Mouse (Mus musculus): ENCODE data around the gene Ddx31. TPM values are rescaled to one million over a fixed set of nuclear protein-coding genes. Genes with fewer than 3 reads are reported as not detected.
A peak's percentile ranks its signal among the peaks of the same experiment; 100 is the strongest.

The Ddx31 gene
- total RNA-seq, 1 experiment from 2014 or later, result 7.7 TPM

DNA sequence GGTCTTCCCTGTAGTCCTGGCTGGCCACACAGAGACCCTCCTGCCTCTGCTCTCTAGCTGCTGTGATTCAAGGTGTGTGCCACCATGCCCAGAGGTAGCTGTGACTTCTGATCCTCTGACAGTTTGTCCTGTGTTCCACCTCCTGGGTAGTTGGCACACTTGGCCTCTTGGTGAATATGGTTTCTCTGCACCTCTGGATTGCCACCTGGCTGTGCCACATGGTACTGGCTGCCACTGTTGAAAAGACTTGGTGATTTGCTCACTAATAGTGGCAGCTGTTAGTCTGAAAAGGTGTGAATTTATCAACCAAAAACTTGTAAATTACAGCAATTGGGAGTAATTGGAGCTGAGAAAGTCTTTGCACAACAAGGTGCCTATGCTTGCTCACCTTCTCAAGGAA lies 23.7 kb downstream of the Ddx31 start:
- DNase-seq, result no peak

DNA sequence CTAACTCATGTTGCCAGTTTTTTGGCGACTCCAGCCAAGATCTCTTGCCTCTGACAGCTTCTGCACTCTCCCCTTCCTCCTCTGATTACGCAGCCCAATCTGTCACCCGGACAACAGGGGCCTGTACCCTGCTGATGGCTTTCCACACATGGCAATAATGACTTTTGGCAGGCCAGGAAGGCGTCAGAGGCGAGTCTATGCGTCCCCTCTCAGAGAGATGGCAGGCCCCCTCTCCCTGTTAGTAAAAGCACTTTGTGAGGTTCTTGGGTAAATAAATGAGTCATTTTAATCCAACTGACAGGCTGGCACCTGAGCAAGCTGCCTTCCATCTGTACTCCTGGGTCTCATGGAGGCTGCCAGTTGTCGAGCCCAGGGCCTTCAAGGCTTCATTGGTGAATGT lies 27.3 kb downstream of the Ddx31 start:
- no peak for DNase-seq

DNA sequence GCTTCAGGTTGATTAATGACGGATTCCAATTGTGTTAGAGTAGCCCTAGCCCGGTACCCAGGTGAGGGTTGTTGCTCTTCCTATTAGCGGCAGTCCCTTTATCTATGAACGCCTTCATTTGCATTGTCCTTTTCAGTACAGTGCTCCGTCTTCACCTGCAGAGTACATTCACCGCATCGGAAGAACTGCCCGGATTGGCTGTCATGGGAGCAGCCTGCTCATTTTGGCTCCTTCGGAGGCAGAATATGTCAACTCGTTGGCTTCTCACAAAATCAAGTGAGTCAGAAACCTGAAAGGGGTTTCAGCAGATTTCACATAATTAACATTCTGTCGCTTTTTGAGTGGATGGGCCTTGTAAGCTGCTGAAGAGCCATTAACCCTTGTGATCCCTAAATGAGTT lies 35.3 kb downstream of the Ddx31 start:
- no peak for DNase-seq

DNA sequence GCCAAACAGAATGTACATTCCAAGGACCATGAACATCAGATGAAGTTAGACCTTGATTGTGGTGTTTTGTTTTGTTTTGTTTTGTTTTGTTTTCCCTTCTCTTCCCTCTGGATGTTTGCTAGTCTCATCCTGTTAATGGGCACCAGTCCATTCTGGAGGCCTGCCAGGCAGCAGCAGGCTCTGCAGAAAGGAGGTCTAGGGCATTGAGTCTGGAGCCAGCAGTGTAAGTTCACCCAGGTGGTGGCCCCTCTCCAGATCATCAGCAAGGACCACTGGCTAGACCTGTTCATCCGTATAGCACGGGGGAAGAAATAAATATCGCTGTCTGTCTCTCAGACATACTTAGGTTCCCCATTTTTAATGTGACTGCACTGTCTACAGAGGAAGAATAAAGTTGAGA lies 41.1 kb downstream of the Ddx31 start:
- peak; percentile 17 for DNase-seq

DNA sequence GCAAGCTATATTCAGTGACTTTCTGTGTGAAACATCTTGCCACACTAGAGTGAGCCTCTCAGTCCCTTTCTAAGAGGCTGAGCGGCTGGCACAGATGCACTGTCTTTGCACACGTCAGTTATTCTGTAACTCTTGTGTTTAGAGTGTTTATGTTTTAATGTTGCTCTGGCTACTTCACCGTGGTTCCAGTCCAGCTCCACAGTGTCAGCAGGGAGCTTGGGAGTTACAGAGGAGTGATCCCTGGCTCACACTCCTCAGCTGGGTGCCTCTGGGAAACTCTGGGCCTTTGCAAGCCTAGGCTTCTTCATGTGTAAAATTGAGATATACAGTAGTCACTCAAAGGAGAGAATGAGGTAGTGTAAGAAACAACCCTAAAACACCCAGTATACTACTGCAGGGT lies 41.8 kb downstream of the Ddx31 start:
- no peak for DNase-seq

DNA sequence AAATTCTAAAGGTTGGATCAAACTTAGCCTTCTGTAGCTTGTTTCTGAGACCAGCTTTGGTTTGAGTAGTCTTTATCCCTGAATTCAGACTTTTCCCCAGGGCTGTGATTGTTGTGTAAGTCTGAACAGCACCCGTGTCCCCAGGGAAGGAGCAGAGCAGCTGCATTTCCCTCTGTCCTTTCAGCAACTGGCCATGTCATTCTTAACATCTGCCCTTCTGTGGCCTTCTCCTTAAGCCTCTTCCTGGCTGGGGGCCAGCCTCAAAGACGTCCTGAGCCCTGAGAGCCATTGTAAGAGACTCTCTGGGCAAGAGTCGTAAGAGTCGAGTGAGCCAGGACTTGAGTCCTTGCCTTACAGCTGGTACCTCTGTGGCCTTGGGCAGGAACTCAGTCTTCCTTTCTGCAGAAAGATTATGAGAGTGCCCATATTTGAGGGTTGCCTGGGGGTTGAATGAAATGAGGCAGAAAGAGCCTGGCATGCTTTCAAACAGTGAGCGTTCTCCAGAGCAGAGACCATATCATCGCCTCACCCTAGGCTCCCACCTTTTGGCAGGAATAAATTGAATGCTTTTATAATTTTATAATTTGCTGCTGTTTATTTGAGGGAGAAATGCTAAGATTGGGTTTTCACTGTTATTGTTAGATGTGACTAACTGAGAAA lies 42.8 kb downstream of the Ddx31 start:
- DNase-seq, result peak; percentile 14

DNA sequence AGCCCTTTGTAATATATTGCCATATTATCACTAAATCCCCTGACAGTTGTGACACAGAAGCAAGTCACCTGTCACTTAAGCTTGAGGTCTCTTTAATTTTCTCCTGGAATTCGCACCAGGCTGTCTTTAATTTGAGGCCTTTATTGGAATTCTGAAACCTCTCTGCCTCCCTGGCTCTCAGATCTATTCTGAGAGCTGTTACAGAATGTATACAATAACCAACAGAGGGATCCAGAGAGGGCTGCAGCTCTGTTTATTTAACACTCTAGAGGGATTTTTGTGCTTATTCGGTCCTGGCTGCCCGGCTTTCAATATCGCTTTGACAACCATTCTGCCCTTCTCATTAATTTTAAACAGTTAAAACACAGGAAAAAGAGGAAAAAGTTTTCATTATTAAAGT lies 44.7 kb downstream of the Ddx31 start:
- DNase-seq, result no peak

DNA sequence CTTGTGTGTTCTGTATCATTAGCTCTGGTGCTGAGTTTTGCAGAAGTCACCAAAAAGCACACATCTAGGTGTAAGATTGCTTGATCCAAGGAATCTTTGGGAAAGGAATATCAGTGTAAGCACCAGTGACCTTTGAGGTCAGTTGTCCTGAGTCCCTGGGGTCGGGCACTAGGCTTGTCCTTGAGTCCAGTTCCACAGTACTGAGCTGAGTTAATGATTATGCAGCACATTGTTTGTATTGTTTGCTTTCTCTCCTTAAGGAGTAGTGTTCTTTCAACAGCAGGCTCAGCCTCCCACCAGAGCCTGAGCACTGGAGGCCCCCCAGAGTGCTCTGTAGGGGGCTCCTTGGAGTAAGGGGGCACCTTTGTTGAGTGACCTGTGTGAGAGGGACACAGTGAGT lies 52.6 kb downstream of the Ddx31 start:
- DNase-seq, result no peak

DNA sequence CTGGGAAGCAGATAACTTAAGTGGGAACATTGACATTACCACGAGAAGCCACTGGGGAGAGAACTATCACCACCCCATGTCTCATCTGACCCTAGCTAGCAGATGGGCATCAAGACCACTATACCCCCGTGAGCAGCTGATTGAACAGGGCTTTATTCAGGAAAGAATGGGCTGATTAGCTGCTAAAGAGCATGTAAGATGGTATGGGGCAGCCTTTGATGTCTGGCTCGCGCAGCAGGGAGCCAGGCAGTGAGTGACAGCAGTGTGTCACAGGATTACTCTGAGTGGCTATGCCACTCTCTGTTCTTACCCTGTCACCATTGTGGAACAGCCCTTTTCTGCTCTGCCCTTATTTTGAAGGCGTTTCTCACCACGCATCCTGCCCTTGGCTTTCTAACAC lies 53.3 kb downstream of the Ddx31 start:
- no peak for DNase-seq

DNA sequence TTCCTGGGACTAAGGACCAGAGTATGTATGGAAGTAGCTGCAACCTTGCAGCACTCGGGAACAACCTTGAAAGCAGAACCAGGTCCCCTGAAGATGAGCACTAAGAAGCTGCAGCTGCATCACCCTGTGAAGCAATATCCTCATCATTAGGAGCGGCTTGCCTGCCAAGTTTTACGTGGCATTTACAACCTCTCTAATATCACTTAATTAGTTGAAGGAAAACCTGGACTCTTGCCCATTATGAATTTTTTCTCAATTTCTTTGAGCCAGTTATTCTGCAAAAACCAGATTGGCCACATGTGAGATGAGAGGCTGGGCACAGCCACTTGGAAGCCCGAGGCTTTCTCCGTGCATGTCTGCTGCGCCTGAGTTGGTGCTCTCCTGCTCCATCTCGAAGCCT lies 55.7 kb downstream of the Ddx31 start:
- DNase-seq, result no peak

DNA sequence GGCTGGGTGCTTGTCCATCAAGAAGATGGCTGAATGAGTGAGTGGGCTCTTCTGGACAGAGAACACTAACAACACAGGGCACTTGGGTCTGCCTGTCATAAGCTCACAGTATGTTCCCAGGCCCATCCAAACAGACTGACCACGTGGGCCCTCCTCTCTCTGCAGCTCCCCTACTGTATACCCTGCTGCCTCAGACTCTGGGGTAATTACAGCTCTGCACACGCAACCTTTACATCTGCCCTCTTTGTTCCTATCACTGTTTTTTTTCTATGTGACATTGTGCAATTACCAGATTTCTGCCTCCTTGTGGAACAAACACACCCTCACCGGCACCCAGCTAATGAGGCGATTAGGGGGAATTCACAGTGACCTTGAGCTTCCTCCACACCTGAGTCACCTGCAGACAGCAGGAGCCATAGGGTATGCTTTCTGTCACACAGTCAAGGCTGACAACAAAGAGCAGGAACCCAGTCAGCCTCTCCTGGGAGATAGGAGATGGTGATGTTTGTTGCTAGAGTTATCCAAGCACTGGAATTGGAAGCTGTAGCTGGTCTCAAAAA lies 57.2 kb downstream of the Ddx31 start:
- DNase-seq, result no peak

DNA sequence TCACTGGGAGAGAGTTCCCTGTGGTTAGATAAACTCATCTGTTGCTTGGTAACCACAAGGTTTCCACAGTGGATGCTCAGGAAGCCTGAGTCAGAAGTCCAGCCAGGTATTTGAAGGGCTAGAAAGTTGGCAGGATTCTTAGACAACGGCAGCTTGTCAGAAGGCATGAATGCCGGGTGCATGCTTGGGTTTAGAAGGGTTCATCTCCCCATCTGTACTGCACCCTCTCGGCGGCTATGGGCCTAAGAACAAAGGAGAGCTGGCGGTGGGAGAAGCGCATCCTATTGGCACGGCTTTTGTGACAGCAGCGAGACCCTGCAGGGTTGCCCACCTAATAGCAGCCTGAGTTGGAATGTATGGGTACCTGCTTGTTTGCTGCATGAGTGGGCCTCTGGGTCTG lies 62.1 kb downstream of the Ddx31 start:
- no peak for DNase-seq

DNA sequence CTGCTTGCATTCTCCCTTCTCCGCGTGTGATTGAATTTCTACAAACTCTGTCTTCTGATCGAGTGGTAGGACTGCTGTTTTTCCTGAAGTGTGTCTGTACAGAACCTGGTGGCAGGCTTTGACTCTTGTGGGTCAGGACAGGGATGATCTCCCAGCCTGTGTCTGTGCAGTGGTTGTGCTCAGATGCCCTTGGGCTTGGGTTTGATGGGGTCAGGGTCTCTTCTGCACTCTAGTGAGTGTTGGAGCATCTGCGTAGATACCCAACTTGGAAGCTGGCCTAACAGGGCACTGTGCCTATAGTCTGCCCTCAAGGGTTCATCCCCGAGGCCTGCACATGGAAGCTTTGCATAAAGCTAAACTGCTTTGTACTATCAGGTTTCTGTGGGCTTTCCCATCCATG lies 63.7 kb downstream of the Ddx31 start:
- peak; percentile 26 for DNase-seq

DNA sequence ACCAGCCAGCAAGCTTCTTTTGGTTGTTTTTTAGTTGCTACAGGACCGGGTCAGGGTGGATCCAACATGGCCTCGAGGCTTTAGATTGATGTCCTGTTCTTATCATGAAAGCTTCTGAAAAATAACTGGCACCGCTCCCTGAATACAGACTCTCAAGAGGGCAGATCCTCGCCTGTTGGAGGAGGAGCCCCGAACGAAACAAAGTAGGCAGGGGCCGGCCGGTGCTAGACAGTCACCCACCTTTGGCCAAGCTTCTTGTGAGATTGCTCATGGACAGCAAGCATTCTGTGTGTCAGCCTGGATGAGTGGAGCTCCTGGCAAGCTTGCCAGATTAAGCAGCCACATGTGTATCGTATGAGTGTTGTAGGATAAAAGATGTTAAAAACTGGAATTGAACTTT lies 64.6 kb downstream of the Ddx31 start:
- peak; percentile 75 for DNase-seq

DNA sequence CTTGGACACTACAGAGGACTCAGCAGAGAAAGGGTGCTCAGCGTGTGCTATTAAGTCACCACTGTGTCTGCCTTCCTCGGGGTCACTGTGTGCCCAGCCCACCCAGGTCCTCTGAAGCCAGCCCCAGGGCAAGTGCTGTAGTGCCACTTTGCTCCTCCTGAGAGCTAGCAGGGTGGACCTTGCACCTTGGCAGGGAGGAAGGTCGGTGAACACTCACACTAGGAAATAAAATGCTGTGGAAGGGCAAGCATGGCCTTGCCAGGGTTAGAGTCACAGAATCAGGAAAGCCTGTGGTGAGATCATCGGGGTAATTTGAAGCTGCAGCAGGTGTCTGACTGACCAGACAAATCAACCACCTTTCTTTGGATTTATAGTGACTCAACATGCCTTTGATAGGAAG lies 65.4 kb downstream of the Ddx31 start:
- DNase-seq, result peak; percentile 67

DNA sequence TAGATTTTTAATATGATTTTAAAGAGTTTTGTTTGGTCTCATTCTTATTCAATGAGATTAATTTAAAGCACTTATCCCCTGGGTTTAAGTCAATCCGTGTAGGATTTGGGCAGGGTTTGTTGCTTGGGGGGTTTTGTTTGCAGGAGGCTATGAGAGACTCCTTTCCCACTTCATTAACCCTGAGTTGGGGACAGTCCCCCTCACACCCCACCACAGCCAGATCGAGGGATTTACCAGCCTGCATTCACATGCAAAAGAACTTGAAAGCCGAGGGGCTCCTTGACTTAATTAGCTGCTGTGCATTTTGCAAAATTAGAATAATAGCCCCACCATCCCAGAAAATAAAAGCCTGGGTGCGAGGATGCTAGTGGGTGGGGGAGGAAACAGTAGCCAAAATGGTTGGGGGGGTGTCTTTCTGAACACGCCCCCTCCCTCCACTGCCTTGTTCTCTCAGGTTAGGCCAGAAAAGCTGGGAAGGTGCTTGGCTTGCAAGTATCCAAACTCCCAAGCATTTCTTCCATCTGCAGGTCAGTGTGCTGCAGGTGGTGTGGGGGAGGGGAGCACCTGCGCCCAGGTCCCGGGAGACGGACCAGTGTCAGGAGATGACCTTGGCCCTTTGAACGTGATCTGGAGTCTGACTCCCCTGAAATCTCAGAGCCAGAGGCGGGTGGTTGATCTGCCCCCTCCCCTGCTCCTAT lies 67.6 kb downstream of the Ddx31 start:
- DNase-seq, result no peak

DNA sequence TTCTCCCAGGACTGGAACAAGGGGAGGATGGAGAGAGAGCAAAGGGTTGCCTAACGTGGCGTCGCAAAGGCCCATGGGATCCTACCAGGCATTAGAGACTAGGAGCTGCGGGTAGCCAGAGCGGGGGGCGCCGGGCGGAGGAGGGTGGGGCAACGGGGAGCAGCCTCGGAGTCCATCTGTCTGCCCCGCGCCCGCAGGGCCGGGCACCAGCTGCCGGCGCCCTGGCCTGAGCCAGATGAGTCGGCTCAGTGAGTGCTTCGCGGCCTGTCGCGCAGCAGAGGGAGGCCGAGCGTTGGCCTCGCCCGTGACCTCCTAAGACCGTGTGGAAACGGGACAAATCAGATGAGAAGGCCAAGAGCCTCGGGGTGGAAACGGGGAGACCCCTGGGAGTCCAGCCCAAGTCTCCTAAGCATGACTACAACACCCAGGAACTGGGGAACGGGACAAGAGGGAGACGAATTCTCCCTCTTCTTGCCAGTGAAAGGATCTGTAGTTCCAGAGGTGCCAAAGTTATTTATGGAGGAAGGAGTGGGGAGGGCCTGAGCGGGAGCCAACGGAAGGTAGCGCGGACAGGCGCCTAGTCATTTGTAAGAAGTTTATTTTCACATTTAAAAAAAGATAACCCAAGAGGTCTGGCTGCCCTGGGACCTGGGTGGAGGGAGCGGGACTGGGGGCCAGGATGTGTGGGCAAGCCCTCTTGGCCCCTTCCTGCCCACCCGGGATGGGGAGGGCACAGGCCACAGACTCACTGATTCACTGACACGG lies 68.4 kb downstream of the Ddx31 start:
- DNase-seq, result peak; percentile 70

DNA sequence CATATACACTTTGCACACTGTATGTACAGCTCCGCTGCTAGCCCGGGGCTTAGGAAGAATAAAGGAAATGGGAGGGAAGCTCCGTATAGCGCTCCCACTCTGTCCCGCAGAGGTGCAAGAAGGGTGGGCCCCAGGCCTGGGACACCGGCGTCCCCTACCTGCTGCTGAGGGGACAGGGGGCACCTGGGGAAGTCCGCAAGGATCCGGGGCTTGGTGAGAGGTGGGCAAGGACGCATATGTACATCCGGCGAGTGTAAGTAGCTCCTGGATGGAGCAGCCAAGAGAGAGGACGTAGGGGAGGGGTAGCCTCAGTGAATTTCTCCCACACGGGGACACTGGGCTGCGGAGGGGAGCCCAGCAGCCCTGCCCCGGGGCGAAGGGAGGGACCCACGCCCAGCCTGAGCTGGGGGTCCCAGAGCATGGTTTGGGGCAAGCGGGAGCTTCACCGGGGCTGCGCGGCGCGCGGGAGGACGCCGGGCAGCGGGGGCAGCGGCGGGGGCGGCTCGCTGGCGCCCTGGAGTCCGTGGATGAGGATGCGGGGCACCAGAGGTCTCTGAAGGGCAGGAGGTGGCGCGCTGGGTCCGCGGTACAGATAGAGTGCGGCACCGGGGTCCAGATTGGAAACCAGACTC lies 69.1 kb downstream of the Ddx31 start:
- DNase-seq, result no peak

DNA sequence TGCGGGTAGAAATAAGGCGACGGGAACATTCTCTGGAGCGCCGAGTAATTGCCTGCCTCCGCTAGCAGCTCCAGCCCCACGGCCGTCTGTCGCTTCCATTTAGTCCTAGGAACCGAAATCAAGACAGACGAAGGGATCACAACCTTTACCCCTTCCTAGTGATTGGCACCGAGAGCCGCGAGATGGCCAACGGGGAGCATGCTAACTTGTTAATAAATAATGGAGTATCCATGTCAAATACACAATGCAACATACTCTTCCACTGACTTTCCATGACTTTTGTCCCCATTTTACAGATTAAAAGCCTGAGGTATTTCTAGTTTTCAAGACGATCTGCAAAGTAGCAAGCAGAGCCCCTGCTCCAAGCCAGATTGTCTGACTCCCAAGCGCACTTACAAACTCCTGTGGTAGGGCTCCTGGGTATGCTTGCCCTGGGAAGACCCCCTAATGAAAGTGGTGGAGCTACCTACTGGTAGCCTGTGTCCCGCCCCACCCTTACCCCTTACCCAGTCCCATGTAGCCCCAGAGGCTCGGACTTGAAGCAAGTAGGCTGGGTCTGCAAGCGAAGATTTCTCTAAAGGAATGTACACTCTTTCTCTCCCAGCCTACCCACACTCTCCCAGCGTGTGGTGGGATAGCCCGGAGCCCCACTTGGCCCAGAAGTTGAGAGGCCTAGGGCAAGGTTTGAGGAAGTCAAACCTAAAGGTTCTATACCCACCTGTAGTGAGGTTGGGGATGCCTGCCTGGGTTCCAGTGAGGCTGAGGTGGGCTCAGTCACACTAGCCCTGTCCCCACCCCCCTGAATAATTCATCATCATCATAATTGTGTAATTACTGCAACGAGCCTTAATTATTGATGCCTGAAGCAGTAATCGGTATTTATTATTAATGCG lies 69.9 kb downstream of the Ddx31 start:
- DNase-seq, result no peak

DNA sequence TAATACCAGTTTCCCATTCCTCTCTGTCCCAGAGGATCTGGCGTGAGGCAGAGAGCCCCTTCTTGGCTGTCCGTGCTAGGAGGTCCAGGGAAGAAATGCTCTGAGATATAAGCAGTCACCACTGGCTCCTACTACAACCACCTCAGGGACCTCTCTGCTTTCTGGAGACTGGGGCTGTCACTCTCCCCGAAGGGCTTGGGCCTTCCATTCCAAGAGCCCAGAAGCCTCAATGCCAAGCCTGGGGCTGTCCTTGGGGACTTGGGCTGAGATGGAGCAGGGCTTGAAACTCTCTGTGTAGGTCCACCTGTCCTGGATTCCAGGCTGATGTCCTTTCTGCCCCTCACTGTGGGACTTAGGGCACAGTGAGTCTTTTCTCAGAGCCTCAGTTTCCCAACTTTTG lies 70.7 kb downstream of the Ddx31 start:
- DNase-seq, result no peak

DNA sequence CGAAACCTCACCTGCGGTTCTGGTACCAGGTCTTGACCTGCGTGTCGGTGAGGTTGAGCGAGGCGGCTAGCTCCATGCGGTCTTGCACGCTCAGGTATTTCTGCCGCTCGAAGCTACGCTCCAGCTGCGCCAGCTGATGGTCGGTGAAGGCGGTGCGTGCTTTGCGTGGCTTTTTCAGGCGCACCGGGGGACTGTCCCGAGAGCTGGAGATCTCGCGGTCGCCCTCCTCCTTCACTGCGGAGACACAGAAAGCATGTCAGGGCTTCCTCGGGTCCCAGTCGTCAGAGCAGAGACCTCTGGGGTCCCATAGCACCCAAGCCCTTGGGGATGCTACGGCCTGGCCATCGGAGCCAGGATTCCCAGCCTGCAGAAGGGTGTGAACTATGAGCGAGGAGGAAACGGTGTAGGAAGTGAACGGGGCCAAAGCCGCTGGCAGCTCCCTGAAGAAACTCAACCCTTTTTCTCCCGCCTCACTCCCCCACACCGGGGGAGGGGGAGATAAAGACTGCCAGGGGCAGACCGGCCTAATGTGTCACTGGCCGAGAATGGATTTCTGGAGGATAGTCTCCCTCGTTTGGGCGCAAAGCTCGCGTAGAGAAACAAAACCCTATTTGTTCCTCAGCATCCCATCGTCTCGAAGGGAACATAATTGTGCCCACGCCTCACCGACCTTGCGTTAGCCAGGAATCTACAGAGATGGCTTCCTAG lies 71.3 kb downstream of the Ddx31 start:
- DNase-seq, result no peak

Measured in adrenal gland, postnatal 14 days (tissue).